Mouse (Mus musculus): ENCODE measurements around the gene Gsta2. TPM values are rescaled to one million over a fixed set of nuclear protein-coding genes. Genes with fewer than 3 reads are reported as not detected.
"Not testable (repeated sequence)": the region's sequence is repeated elsewhere in the genome, so short reads cannot be mapped to it uniquely, and the experiment has no call there.

Gene Gsta2
- polyA plus RNA-seq, 1 experiment from 2014 or later: not detected

- H3K4me2 ChIP-seq (ENCODE audit: low read length): no peak overlapping the region
- H3K36me3 ChIP-seq (ENCODE audit: control insufficient read depth, insufficient read depth, low read length): no peaks in the 10 kb centered on the region
- H3K4me1 ChIP-seq (ENCODE audit: control insufficient read depth, insufficient read depth, low read length): no peaks in the 10 kb centered on the region
- no peak overlapping the region for H3K27ac ChIP-seq (ENCODE audit: low read length)
- ATAC-seq: no peak
- WGBS: 90% methylated on average over 1 of the region's 1 CpGs
- H3K9ac ChIP-seq (ENCODE audit: low read depth, low read length): no peak overlapping the region
- no peaks in the 10 kb centered on the region for H3K27me3 ChIP-seq (ENCODE audit: control insufficient read depth, insufficient read depth, low read depth, low read length)
- no peaks in the 10 kb centered on the region for H3K9me3 ChIP-seq (replicated peaks; ENCODE audit: control insufficient read depth, low read length, poor library complexity, severe bottlenecking)
- no peak overlapping the region for H3K4me3 ChIP-seq (ENCODE audit: low read depth, low read length)
Measured at GRCm38 (mm10) chr9:78298232-78298631, 57.4 kb downstream of the Gsta2 start.

GRCm38 (mm10) chr9:78296089-78296488, 59.5 kb downstream of the Gsta2 start:
- not testable (repeated sequence) for H3K4me1 ChIP-seq (ENCODE audit: control insufficient read depth, insufficient read depth, low read length); H3K9me3 ChIP-seq (replicated peaks; ENCODE audit: control insufficient read depth, low read length, poor library complexity, severe bottlenecking); H3K4me2 ChIP-seq (ENCODE audit: low read length); H3K27me3 ChIP-seq (ENCODE audit: control insufficient read depth, insufficient read depth, low read depth, low read length); ATAC-seq; H3K4me3 ChIP-seq (ENCODE audit: low read depth, low read length); H3K9ac ChIP-seq (ENCODE audit: low read depth, low read length); H3K36me3 ChIP-seq (ENCODE audit: control insufficient read depth, insufficient read depth, low read length); H3K27ac ChIP-seq (ENCODE audit: low read length)
- WGBS: 16% methylated on average over 6 of the region's 6 CpGs

GRCm38 (mm10) chr9:78294781-78295180, 60.8 kb downstream of the Gsta2 start:
- H3K27me3 ChIP-seq (ENCODE audit: control insufficient read depth, insufficient read depth, low read depth, low read length); H3K4me1 ChIP-seq (ENCODE audit: control insufficient read depth, insufficient read depth, low read length): not testable (repeated sequence)

GRCm38 (mm10) chr9:78293683-78294082, 61.9 kb downstream of the Gsta2 start:
- ATAC-seq; H3K27ac ChIP-seq (ENCODE audit: low read length); H3K27me3 ChIP-seq (ENCODE audit: control insufficient read depth, insufficient read depth, low read depth, low read length); H3K4me1 ChIP-seq (ENCODE audit: control insufficient read depth, insufficient read depth, low read length); H3K4me2 ChIP-seq (ENCODE audit: low read length); H3K4me3 ChIP-seq (ENCODE audit: low read depth, low read length); H3K36me3 ChIP-seq (ENCODE audit: control insufficient read depth, insufficient read depth, low read length); H3K9ac ChIP-seq (ENCODE audit: low read depth, low read length); H3K9me3 ChIP-seq (replicated peaks; ENCODE audit: control insufficient read depth, low read length, poor library complexity, severe bottlenecking): not testable (repeated sequence)
- WGBS: 73% methylated on average over 1 of the region's 1 CpGs

More at GRCm38 (mm10) chr9:78294781-78295180, 60.8 kb downstream of the Gsta2 start:
- not testable (repeated sequence) for H3K9me3 ChIP-seq (replicated peaks; ENCODE audit: control insufficient read depth, low read length, poor library complexity, severe bottlenecking); H3K27ac ChIP-seq (ENCODE audit: low read length); ATAC-seq; H3K9ac ChIP-seq (ENCODE audit: low read depth, low read length); H3K36me3 ChIP-seq (ENCODE audit: control insufficient read depth, insufficient read depth, low read length); H3K4me3 ChIP-seq (ENCODE audit: low read depth, low read length); H3K4me2 ChIP-seq (ENCODE audit: low read length)
- WGBS: 92% methylated on average over 4 of the region's 7 CpGs

- not testable (repeated sequence) for H3K4me1 ChIP-seq (ENCODE audit: control insufficient read depth, insufficient read depth, low read length); H3K27ac ChIP-seq (ENCODE audit: low read length); H3K4me3 ChIP-seq (ENCODE audit: low read depth, low read length); H3K9ac ChIP-seq (ENCODE audit: low read depth, low read length); H3K36me3 ChIP-seq (ENCODE audit: control insufficient read depth, insufficient read depth, low read length); H3K9me3 ChIP-seq (replicated peaks; ENCODE audit: control insufficient read depth, low read length, poor library complexity, severe bottlenecking); ATAC-seq; H3K4me2 ChIP-seq (ENCODE audit: low read length); H3K27me3 ChIP-seq (ENCODE audit: control insufficient read depth, insufficient read depth, low read depth, low read length)
- 95% methylated on average over 8 of the region's 8 CpGs for WGBS
Measured at GRCm38 (mm10) chr9:78292462-78292861, 63.1 kb downstream of the Gsta2 start.

GRCm38 (mm10) chr9:78289723-78290122, 65.9 kb downstream of the Gsta2 start, which contains the start of gene Gm10639:
TSS of gene Gm10639 (plus strand) at chr9:78289923.
- not testable (repeated sequence) for H3K4me1 ChIP-seq (ENCODE audit: control insufficient read depth, insufficient read depth, low read length); ATAC-seq; H3K36me3 ChIP-seq (ENCODE audit: control insufficient read depth, insufficient read depth, low read length); H3K27me3 ChIP-seq (ENCODE audit: control insufficient read depth, insufficient read depth, low read depth, low read length); H3K9me3 ChIP-seq (replicated peaks; ENCODE audit: control insufficient read depth, low read length, poor library complexity, severe bottlenecking); H3K9ac ChIP-seq (ENCODE audit: low read depth, low read length); H3K27ac ChIP-seq (ENCODE audit: low read length); H3K4me3 ChIP-seq (ENCODE audit: low read depth, low read length); H3K4me2 ChIP-seq (ENCODE audit: low read length)
- 91% methylated on average over 3 of the region's 3 CpGs for WGBS

GRCm38 (mm10) chr9:78289063-78289462, 66.5 kb downstream of the Gsta2 start:
- not testable (repeated sequence) for ATAC-seq; H3K4me3 ChIP-seq (ENCODE audit: low read depth, low read length); H3K9ac ChIP-seq (ENCODE audit: low read depth, low read length); H3K27me3 ChIP-seq (ENCODE audit: control insufficient read depth, insufficient read depth, low read depth, low read length); H3K36me3 ChIP-seq (ENCODE audit: control insufficient read depth, insufficient read depth, low read length); H3K9me3 ChIP-seq (replicated peaks; ENCODE audit: control insufficient read depth, low read length, poor library complexity, severe bottlenecking); H3K4me2 ChIP-seq (ENCODE audit: low read length); H3K27ac ChIP-seq (ENCODE audit: low read length); H3K4me1 ChIP-seq (ENCODE audit: control insufficient read depth, insufficient read depth, low read length)
- WGBS: 100% methylated on average over 1 of the region's 1 CpGs

GRCm38 (mm10) chr9:78282002-78282711, 73.4 kb downstream of the Gsta2 start:
- not testable (repeated sequence) for H3K4me3 ChIP-seq (ENCODE audit: low read depth, low read length); ATAC-seq; H3K9ac ChIP-seq (ENCODE audit: low read depth, low read length); H3K27ac ChIP-seq (ENCODE audit: low read length); H3K4me2 ChIP-seq (ENCODE audit: low read length); H3K4me1 ChIP-seq (ENCODE audit: control insufficient read depth, insufficient read depth, low read length); H3K36me3 ChIP-seq (ENCODE audit: control insufficient read depth, insufficient read depth, low read length); H3K27me3 ChIP-seq (ENCODE audit: control insufficient read depth, insufficient read depth, low read depth, low read length); H3K9me3 ChIP-seq (replicated peaks; ENCODE audit: control insufficient read depth, low read length, poor library complexity, severe bottlenecking)
- 88% methylated on average over 4 of the region's 4 CpGs for WGBS

All from midbrain, embryonic 16.5 days (tissue).